Mouse (Mus musculus) frontal cortex, postnatal 10 days (tissue): ENCODE data around the gene Dnase1.
"Not testable (repeated sequence)": the region's sequence is repeated elsewhere in the genome, so short reads cannot be mapped to it uniquely, and the experiment has no call there.

Experiments used
- DNase-seq, 2 experiments: peaks; one replicate each; pipeline ENCODE4 v3.0.0; 2022; ENCODE audit warnings: low spot score in 2 of 2, mixed read lengths in 1 of 2

The Dnase1 gene

DNA sequence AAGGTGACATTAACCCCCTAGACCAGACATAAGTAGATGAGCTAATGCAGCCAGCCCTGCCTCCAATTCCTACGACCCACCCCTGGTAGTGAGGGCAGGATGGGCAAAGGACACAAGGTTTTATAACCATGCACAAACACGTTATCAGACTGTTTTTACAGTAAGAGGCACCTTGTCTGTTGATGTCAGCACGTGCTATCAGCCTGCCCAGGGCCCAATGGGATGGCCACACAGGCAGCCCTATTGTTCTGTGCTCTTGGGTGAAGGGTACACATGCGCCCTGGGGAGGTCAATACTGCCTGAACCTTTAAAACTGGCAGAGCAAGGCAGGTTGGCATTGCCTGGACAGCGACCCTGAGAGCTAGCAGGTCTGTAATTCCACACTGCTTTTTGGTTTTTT lies at the start of gene Dnase1:
Gene Dnase1 (plus strand): TSS at position 136 of the 400 bp plus-strand sequence.
- DNase-seq: no peak

DNA sequence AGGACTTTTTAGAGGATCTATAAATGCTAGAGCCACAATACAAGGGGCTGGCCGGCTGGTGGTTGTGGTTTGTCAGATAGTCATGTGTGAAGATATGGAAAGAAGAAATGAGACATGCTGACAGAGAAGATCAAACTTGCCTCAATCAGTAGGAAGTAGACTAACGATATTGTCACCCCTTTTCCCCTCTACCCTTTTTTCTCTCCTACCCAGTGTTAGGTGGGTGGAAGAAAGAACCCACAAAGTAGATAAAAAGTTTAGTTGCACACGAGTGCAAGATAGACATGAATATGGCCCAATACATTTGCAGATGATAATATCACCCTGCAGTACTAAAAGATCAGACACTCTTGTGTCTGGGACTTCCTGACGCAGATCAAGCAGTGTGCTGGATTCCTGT lies 48.3 kb upstream of the Dnase1 start:
- no peak for DNase-seq

DNA sequence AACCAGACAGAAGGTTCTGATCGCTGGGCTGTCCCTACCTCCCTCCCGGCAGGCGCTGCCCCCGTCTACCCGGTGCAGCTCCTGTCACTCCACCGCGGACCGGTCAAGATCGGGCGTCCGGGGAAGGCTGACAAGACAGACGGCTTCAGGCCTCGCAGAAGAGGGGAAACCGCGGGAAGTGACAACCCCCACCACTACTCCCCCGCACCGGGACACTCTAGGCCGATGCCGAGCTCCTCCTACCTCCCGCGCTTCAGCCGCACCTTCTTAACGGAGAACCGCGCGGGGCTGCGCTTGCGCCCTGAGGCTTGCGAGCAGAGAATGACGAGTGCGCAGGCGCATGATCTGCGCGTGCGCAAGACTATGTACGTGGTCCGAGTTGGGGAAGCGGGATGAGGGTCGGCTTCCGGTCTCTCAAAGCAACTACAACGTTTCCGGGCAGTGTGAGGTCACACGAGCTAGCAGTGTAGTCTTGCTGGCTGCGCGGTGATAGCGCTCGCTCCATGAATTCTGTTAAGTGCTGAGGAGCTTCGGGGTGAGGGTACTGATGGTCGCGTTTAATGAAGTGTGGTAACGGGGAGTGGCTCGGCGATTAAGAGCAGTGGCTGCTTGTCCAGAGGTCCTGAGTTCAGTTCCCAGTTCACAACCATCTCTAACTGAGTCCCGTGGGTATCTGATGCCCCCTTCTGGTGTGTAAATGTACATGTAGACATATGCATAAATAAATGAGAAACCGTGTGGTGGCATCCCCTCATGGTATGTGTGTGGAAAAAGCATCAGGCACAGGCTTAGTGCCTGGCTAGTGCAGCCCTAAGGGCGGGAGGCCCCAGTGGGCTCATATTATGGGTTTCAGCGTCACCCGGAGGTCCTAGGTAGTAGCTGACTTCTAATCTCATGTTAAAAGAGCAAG lies 33.0 kb upstream of the Dnase1 start, which contains the start of gene Slx4:
Gene Slx4 (minus strand): TSS at position 282 of the 910 bp plus-strand sequence.
- peak; percentile 94 to 95 for DNase-seq

DNA sequence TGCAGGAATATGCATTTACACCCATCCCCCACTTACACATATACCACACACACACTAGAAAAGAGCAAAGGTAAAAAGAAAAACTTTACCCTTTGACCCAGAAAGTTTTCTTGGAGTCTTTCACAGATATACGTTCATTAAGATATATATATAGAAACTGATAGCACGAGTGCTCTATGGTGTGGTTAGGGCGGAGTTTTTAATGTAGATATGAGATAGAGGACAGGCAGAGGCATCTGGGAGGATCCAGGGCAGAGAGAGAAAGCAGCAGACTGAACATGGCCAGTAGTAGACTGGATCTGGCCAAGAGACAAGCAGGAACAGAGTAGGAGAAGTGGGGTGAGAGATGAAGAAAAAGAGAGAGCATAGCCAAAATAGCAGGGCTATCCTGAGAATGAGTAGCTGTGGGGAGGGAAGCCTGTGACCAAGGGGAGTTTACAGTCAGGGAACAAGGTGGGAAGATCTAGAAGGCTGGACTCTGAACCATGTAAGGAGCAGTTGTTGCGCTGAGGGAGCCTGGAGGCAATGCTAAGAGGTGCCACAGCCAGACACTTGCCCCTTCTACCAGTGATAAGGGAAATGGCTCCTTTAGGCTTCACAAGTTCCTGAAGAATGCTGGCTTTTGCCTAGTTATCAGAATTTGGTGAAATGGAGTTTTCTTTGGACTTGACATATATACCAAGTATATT lies 23.7 kb upstream of the Dnase1 start:
- no peak for DNase-seq

DNA sequence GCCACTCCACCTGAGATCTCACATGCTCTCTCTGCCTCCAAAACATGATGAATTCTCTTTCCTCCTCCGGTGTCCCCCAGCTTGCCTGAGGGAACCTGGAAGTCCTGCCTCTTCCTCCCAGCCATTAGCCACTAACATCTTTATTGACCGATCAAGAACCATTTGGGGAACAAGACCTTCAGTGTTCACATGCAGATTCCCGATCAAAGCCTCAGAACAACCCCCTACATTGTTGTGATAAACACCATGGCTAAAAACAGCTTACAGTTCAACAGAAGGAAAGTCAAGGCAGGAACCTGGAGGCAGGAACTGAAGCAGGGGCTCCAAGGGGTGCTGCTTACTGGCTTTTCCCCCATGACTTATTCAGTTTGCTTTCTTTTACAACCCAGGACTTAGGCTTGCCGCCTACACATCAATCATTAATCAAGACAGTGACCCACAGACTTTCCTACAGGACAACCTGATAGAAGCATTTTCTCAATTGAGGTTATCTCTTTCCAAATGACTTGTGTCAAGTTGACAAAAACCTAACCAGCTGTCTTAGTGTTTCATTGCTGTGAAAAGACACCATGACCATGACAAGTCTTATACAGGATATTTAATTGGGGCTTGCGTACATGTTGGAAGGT lies 22.6 kb upstream of the Dnase1 start:
- DNase-seq: no peak

DNA sequence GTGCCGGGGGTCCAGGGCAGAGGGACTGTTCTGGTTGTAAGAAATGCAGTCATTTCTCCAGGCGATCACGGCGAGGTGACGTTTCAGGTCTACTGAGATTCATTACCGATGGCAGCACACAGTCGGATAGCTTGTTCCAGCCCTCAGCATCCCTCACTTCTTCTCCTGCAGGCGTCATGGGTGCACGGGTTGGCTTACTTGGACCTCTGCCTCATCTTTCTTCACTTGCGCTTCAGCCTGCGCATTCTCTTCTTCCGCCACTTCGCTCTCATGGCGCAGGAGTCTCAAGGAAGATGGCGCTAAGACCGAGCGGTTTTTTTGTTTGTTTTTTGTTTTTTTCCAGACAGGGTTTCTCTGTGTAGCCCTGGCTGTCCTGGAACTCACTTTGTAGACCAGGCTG lies 20.0 kb upstream of the Dnase1 start:
- not testable (repeated sequence) for DNase-seq

DNA sequence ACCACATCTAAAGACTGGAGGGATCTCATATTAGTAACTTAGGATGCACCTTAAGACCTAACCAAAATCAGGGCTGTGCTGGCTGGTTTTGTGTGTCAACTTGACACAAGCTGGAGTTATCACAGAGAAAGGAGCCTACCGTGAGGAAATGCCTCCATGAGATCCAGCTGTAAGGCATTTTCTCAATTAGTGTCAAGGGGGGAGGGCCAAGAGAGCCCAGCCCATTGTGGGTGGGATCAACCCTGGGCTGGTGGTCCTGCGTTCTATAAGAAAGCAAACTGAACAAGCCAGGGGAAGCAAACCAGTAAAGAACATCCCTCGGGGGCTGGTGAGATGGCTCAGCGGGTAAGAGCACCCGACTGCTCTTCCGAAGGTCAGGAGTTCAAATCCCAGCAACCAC lies 19.3 kb upstream of the Dnase1 start:
- not testable (repeated sequence) for DNase-seq

DNA sequence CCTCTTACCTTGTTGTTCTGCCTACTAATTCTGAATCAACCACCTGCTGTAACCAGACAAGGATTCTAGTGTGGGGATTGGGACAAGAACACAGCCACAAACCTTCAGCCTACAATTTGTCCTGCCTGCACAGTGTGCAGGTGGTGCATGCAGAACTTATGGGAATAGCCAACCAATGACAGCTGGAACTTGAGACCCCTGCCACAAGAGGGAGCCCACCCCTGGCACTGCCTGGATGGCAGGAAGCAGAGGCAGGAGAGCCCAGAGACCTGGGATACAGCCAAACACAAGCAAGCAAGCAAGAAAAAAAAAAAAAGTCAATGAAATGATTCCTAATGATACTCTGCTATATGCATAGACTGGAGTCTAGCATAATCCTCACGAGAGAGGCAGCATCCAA lies 15.5 kb upstream of the Dnase1 start:
- DNase-seq: no peak

DNA sequence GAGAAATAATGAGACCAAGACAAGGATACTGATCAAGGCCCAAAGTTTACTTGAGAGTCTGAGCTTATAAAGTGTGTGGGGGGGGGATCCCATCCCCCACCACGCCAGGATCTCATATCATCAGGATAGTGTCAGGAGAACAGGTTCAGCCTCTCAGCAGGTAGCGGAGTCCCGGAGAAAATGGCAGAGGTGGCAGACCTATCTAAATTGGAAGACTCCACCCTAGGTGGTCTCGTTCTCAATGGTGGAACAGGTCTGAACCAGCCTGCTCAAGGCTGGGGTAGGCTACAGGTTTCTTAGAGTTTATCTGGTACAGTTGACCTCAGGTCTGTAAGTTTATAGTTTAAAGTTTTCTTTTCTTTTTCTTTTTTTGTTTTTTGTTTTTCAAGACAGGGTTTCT lies 14.0 kb upstream of the Dnase1 start:
- DNase-seq: no peak

DNA sequence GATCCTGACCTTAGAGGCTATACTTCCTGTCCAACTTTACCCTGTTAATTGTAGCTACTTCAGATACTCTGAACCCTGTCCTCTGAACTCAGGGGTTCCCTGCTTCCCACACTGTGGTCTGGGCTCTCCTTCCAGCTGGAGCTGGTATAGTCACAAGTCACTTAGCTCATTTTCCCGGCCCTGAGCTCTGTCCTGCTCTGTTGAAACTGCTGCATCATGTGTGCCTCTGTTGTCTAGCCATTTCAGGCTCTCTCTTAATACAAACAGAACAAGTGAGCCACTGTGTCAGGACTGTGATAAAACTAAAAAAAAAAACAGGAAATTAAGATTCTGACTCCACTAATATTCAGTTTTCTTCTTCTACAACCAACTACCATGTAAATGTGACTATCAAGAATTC lies 10.1 kb upstream of the Dnase1 start:
- DNase-seq: no peak

DNA sequence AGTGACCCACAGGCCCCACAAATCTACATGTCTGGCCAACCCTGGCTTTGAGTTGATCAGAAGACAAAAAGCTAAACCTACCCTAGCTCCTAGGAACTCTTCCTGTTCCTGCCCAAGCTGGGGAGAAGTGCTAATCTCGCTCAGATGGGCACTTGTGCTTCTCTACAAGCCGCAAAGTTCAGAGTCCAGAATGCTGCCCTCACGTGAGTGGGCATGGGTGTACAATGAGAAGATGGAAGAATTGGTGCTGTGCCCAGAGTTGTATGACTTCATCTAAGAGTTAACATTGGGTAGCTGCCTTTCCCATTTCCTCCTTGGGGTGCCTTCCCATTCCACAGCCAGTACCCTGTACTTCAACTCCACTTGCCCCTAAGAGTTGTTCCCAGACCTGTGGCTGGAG lies 9.5 kb upstream of the Dnase1 start:
- no peak for DNase-seq

DNA sequence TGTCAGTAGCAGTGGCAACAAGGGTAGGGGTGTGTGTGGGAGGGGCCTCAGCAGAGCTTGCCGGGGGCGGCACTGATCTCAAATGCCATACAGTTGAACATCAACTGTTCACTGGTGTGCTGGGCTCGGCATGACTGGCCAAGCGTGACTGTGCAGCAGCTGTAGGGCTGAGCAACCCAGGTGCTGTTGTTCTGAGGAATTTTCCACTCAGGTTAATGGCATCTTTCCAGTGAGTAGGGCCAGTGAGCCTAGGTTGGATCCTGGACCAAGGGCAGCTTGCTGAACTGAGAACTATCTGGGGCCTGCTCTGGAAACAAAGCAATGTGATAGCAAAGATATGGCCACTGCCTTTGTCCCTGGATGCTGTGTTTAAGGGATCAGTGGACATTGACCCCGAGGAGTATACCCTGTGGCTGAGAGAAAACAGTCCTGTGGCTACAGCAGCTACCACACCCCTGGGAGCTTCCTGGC lies 7.3 kb upstream of the Dnase1 start:
- no peak for DNase-seq

DNA sequence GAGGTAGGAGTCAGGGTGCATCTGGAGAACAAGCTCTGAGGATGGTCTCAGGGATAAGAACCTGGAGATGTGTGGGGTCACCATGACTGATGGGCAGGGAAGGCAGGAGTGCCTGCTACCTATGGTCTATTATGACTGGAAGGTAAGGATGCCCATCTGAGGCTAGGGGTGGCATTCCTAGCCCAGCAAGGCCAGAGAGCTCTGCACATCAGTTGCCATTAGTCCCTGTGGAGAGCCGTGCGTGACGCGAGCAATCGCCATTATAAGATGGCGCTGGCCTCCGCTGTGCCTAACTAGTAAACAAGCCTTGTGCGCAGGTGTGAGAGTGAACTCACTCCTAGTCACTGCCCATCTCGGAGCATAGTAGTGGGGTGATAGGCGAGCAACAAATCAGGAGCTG lies 6.2 kb upstream of the Dnase1 start:
- no peak for DNase-seq

DNA sequence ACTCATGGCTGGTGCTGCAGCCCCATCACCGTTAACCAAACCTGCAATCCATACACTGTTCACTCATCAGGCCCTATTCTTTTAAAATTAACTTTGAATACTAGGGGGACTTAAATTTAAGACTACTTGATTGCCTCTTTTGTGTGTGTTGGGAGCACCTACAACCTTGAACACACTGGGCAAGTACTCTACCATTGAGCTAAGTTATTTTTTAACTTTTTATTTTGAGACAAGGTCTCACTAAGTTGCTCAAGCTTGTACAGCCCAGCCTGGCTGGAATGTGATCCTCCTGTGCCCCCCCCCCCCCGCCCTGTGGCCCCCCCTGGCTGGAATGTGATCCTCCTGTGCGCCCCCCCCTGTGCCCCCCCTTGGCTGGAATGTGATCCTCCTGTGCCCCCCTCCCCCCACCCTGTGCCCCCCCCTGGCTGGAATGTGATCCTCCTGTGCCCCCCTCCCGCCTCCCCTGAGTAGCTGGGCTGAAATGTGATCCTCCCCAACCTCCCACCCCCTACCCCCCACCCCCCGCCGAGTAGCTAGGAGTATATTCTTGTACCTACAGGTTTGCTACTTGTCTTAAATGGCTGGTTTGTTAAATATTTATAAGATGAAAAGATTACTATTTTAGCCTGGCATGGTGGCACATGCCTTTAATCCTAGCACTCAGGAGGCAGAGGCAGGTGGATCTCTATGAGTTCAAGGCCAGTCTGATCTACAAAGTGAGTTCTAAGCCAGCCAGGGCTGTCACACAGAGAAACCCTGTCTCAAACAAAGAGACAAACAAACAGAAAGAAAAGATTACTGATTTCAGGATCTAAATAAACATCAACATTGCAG lies 5.1 kb upstream of the Dnase1 start:
- DNase-seq: no peak

DNA sequence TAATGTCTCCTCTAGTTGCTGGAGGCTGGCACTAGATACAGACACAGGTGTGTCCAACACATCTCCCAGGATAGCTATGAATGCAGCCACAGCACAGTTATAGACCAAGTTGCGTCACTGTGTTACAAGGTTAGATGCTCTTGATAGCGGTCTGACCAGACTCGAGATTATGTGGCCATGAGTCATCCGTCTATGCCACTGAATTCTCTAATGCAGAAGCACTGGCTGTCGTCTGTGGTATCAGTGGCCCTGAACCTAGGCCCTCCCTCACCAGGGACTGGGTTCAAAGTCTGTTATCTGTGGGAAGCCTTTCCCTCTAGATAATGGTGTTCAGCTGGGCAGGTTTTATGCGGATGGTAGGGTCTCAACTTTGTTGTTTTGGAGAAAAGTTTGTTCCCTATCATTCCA lies 4.4 kb upstream of the Dnase1 start:
- DNase-seq: no peak

DNA sequence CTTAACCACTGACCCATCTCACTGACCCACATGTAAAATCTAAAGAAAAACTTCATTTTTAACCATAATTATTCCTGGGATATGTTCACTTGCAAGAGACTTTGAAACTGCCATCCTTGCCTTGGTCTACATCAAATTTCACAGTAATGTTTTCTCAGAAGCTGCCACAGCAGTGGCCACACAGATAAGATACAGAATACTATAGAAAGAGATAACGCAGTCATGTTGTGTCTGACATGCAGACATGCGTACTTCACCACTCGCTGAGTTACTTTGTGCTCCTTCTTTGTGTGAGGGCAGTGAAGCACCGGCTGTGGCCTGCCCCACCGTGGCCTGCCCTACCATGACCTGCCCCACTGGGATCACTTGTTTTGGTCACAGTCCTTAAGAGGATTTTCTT lies 2.8 kb upstream of the Dnase1 start:
- no peak for DNase-seq

DNA sequence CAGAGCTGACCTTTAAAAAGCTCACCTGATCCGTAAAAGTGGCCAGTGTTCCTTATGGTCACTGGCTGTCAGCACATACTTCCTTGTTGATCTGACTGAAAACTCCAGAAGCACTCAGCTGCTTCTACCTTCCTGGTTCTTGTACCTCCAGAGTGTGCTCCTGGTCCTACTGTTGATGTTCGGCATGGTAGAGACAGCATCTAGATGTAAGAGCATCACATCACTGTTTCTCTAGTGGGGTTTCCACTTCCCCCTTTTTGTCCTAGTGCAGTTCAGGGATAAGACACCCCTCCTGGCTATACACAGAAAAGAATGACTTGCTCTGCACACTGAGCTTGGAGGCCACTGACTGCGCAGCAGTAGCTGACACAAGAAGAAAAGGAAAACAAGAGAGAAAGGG lies 2.3 kb upstream of the Dnase1 start:
- DNase-seq: no peak

DNA sequence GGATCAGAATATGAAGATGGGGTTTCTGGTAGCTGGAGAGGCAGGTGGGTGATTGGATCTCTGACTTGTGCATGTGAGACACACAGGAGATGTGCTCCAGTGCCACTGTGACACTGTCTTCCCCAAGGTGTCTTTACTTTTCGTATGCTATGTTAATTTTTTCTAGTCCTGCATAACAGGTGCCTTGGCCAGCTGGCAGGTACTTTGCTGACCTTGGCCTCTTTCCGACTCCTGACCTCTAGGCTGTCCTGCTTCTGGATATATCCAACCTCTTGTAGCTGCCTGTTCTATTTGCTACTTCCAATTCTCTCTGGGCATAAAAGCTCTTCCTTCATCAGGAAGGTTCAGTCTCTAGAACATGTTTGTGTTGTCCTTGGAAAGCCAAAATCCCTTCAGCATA lies 1.2 kb upstream of the Dnase1 start:
- DNase-seq: no peak

DNA sequence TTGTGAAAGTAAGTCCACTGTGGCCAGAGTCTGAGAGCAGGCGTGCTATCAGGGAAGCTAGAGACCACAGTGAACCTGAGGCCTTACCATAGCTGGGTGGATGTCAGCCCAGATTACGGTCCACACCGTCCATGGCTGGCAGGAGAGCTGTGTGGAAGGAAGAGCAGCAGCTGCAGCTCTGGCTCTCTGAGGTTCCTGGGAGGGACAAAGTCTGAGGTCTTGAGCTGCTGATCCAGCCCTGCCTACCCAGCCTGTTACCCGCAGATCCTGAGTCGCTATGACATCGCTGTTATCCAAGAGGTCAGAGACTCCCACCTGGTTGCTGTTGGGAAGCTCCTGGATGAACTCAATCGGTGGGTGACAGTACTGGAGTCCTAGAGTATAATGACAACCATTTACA lies 948 bp downstream of the Dnase1 start:
- DNase-seq: no peak

DNA sequence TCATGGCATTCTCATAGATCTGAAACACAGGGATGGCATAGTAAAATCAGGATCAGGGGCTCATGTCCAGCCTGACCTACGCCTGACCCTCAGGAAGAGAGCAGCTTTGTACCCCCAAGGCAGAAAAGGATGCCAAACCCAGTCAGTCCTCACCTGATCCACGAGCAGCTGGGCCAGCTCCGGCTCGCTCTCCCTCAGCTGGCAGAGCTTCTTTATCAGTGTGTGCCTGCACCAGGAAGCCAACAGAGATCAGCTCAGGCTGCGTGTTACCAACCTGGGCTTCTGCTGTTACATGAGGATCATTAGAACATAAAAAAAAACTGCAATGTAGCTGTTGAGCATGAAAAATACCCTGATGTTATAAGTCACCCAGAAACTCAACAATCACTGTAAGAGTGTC lies 3.5 kb downstream of the Dnase1 start:
- DNase-seq: no peak

DNA sequence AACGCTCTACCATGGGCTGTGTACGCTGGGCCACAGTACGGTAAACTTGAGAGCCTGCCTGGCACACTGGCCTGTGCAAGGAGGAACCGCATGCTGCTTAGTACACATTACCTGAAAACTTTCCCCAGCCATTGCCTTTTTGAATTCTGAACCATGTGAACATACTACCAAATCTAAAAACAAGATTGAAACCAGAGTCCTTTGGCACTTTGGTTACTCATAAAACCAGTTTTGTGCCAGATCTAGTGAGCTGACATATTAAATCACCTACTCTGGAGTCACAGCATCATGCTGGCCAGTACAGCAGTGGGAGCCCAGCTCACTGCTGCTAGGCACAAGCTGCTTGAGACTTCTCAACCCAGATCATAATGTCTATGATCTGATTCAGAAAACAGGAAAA lies 4.9 kb downstream of the Dnase1 start:
- DNase-seq: no peak

DNA sequence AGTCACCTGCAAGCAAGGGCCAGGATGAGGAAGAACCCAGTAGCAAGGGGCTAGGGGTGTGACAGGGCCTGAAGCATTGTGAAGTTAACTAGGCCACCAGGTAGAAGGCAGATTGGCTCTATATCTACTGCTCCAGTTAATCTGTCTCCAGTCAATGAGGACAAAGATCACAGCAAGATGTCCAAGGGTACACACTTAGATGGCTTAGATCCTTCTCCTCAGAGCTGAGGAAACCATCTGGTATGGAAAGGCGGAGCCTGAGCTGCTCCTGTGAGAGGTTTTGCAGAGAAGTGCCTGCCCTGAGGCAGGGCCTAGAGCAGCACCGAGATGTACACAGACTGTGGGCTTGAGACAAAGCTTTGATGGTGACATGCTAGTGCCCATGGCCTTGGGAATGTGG lies 7.4 kb downstream of the Dnase1 start:
- DNase-seq: no peak
